Mouse (Mus musculus): ENCODE data around the gene Vdr. TPM values are rescaled to one million over a fixed set of nuclear protein-coding genes. Genes with fewer than 3 reads are reported as not detected.
"Not testable (repeated sequence)": the region's sequence is repeated elsewhere in the genome, so short reads cannot be mapped to it uniquely, and the experiment has no call there.

Gene Vdr
- total RNA-seq, 2 experiments from 2014 or later: 0.10 TPM; not detected in 1

GRCm38 (mm10) chr15:97892506-97892905 lies 17.9 kb downstream of the Vdr start:
- Histone ChIP-seq H3K4me3 (no peak overlapping the region), H3K27ac (no peak overlapping the region)
- TF ChIP-seq CTCF (conservative IDR thresholded peaks at IDR 0.05): no peak
- no peak for DNase-seq (ENCODE audit: low spot score in 2 of 2)

GRCm38 (mm10) chr15:97890450-97890849 lies 20.0 kb downstream of the Vdr start:
- DNase-seq (ENCODE audit: low spot score in 2 of 2): no peak
- H3K27ac ChIP-seq: no peak overlapping the region
- no peak overlapping the region for H3K4me3 ChIP-seq
- no peak for TF ChIP-seq CTCF (conservative IDR thresholded peaks at IDR 0.05)

- H3K27ac ChIP-seq: no peak overlapping the region
- DNase-seq (ENCODE audit: low spot score in 2 of 2): no peak
- no peak for TF ChIP-seq CTCF (conservative IDR thresholded peaks at IDR 0.05)
- no peak overlapping the region for H3K4me3 ChIP-seq
Measured at GRCm38 (mm10) chr15:97890017-97890416, 20.4 kb downstream of the Vdr start.

GRCm38 (mm10) chr15:97887541-97888016 lies 22.9 kb downstream of the Vdr start:
- Histone ChIP-seq H3K27ac (no peak overlapping the region), H3K4me3 (no peak overlapping the region)
- TF ChIP-seq CTCF (conservative IDR thresholded peaks at IDR 0.05): no peak
- no peak for DNase-seq (ENCODE audit: low spot score in 2 of 2)

GRCm38 (mm10) chr15:97881423-97881822 lies 29.0 kb downstream of the Vdr start:
- TF ChIP-seq CTCF (conservative IDR thresholded peaks at IDR 0.05): no peak
- H3K27ac ChIP-seq: no peak overlapping the region
- no peak overlapping the region for H3K4me3 ChIP-seq
- DNase-seq (ENCODE audit: low spot score in 2 of 2): no peak

- Histone ChIP-seq H3K4me3 (no peak overlapping the region), H3K27ac (no peak overlapping the region)
- no peak for TF ChIP-seq CTCF (conservative IDR thresholded peaks at IDR 0.05)
- no peak for DNase-seq (ENCODE audit: low spot score in 2 of 2)
Measured at GRCm38 (mm10) chr15:97880441-97880840, 30.0 kb downstream of the Vdr start.

GRCm38 (mm10) chr15:97878696-97879328 lies 31.6 kb downstream of the Vdr start:
- no peak overlapping the region for H3K27ac ChIP-seq
- TF ChIP-seq CTCF (conservative IDR thresholded peaks at IDR 0.05): no peak
- no peak overlapping the region for H3K4me3 ChIP-seq
- DNase-seq (ENCODE audit: low spot score in 2 of 2): no peak

- no peak overlapping the region for H3K4me3 ChIP-seq
- no peak for DNase-seq (ENCODE audit: low spot score in 2 of 2)
- H3K27ac ChIP-seq: no peak overlapping the region
- TF ChIP-seq CTCF (conservative IDR thresholded peaks at IDR 0.05): no peak
Measured at GRCm38 (mm10) chr15:97875784-97876183, 34.6 kb downstream of the Vdr start.

- TF ChIP-seq CTCF (conservative IDR thresholded peaks at IDR 0.05): no peak
- H3K4me3 ChIP-seq: no peak overlapping the region
- no peak overlapping the region for H3K27ac ChIP-seq
- no peak for DNase-seq (ENCODE audit: low spot score in 2 of 2)
Measured at GRCm38 (mm10) chr15:97873717-97874116, 36.7 kb downstream of the Vdr start.

GRCm38 (mm10) chr15:97872161-97872560 lies 38.3 kb downstream of the Vdr start:
- TF ChIP-seq CTCF (conservative IDR thresholded peaks at IDR 0.05): no peak
- DNase-seq (ENCODE audit: low spot score in 2 of 2): peak; percentile 61 to 63

GRCm38 (mm10) chr15:97871055-97872030 lies 39.1 kb downstream of the Vdr start:
- Histone ChIP-seq H3K27ac (no peak overlapping the region), H3K4me3 (no peak overlapping the region)
- no peak for DNase-seq (ENCODE audit: low spot score in 2 of 2)
- TF ChIP-seq CTCF (conservative IDR thresholded peaks at IDR 0.05): no peak

More at GRCm38 (mm10) chr15:97872161-97872560, 38.3 kb downstream of the Vdr start:
- no peak overlapping the region for H3K4me3 ChIP-seq
- H3K27ac ChIP-seq: no peak overlapping the region

GRCm38 (mm10) chr15:97870116-97870515 lies 40.3 kb downstream of the Vdr start:
- not testable (repeated sequence) for H3K4me3 ChIP-seq; H3K27ac ChIP-seq; DNase-seq (ENCODE audit: low spot score in 2 of 2)
- peak; percentile 52 for TF ChIP-seq CTCF (conservative IDR thresholded peaks at IDR 0.05)

- no peak for DNase-seq (ENCODE audit: low spot score in 2 of 2)
- Histone ChIP-seq H3K4me3 (no peak overlapping the region), H3K27ac (no peak overlapping the region)
- no peak for TF ChIP-seq CTCF (conservative IDR thresholded peaks at IDR 0.05)
Measured at GRCm38 (mm10) chr15:97868985-97869384, 41.4 kb downstream of the Vdr start.
